Comparison of ENCODE assay signal across 18 mouse cellular contexts in genomic region chr12:8510317-8510988, GRCm38 (mm10). TPM values are rescaled to one million over a fixed set of nuclear protein-coding genes. Genes with fewer than 3 reads are reported as not detected.
DNase-seq lines count a peak whose midpoint lies in the region; ATAC-seq and TF ChIP-seq lines count a peak whose summit lies in the region.
"Had no signal": no experiment of that assay in that cellular context is flagged by ENCODE, and none has a peak within 500 bp of the region (broad histone marks: within the 10 kb centered on the region; RNA-seq: fewer than 3 reads in every experiment).

No protein-coding gene starts in this region.

- no peak for TF ChIP-seq POLR2A in bone marrow macrophage, adult 2 months (IDR thresholded peaks at IDR 0.05; ENCODE audit: borderline replicate concordance, low read depth, low read length)

- H3K27me3 ChIP-seq in heart, embryonic 14.5 days (ENCODE audit: control insufficient read depth, insufficient read depth, low read length) = no peaks in the 10 kb centered on the region
- H3K27me3 ChIP-seq in hindbrain, embryonic 13.5 days = no peaks in the 10 kb centered on the region
- H3K27me3 ChIP-seq: embryonic facial prominence, embryonic 12.5 days; limb, embryonic 13.5 days; megakaryocyte, embryonic 14.5 days; neural tube, embryonic 13.5 days had no signal

- peak overlapping the region; percentile 82 to 85 for H3K27ac ChIP-seq in heart, embryonic 14.5 days (replicated peaks in 1 of 2; ENCODE audit: control insufficient read depth in 1 of 2, insufficient read depth in 1 of 2, low read depth in 2 of 2, low read length in 2 of 2)
- peak overlapping the region; percentile 74 for H3K27ac ChIP-seq in bone marrow macrophage, adult 2 months (ENCODE audit: insufficient read depth, low read depth, low read length)
- no peak overlapping the region for H3K27ac ChIP-seq in hindbrain, embryonic 13.5 days
- H3K27ac ChIP-seq: embryonic facial prominence, embryonic 12.5 days; forebrain, embryonic 10.5 days; left cerebral cortex, adult 2 months; limb, embryonic 13.5 days; neural tube, embryonic 13.5 days had no signal

- no peak overlapping the region for H3K4me2 ChIP-seq in heart, embryonic 14.5 days (ENCODE audit: low read length)
- H3K4me2 ChIP-seq in hindbrain, embryonic 13.5 days = no peak overlapping the region
- H3K4me2 ChIP-seq: embryonic facial prominence, embryonic 12.5 days; limb, embryonic 13.5 days; lung, embryonic 14.5 days; neural tube, embryonic 13.5 days had no signal

- no peak overlapping the region for H3K4me3 ChIP-seq in heart, embryonic 14.5 days (ENCODE audit: control insufficient read depth in 1 of 2, insufficient read depth in 1 of 2, low read depth in 1 of 2, low read length in 2 of 2)
- no peak overlapping the region for H3K4me3 ChIP-seq in bone marrow macrophage, adult 2 months (ENCODE audit: insufficient read depth, low read length)
- H3K4me3 ChIP-seq in hindbrain, embryonic 13.5 days = no peak overlapping the region
- H3K4me3 ChIP-seq: embryonic facial prominence, embryonic 12.5 days; forebrain, embryonic 10.5 days; layer of hippocampus, adult 2 months; left cerebral cortex, adult 2 months; limb, embryonic 13.5 days; neural tube, embryonic 13.5 days had no signal

- no peak for TF ChIP-seq CTCF in bone marrow macrophage, adult 2 months (IDR thresholded peaks at IDR 0.05; ENCODE audit: low read depth, low read length)

- H3K36me3 ChIP-seq in heart, embryonic 14.5 days (ENCODE audit: control insufficient read depth, insufficient read depth, low read length) = no peaks in the 10 kb centered on the region
- H3K36me3 ChIP-seq in hindbrain, embryonic 13.5 days = no peaks in the 10 kb centered on the region
- H3K36me3 ChIP-seq: embryonic facial prominence, embryonic 12.5 days; forebrain, embryonic 10.5 days; limb, embryonic 13.5 days; neural tube, embryonic 13.5 days had no signal

- 46% methylated on average over 6 of the region's 6 CpGs for WGBS in heart, embryonic 14.5 days
- 74% methylated on average over 6 of the region's 6 CpGs for WGBS in hindbrain, embryonic 13.5 days

- no peaks in the 10 kb centered on the region for H3K9me3 ChIP-seq in heart, embryonic 14.5 days (ENCODE audit: control insufficient read depth, low read length)
- no peaks in the 10 kb centered on the region for H3K9me3 ChIP-seq in hindbrain, embryonic 13.5 days
- H3K9me3 ChIP-seq: embryonic facial prominence, embryonic 12.5 days; forebrain, embryonic 10.5 days; limb, embryonic 13.5 days; megakaryocyte, embryonic 14.5 days; neural tube, embryonic 13.5 days had no signal

- H3K4me1 ChIP-seq in heart, embryonic 14.5 days (ENCODE audit: control insufficient read depth in 2 of 2, insufficient read depth in 2 of 2, low read length in 2 of 2) = peaks cover 8 to 26% of the 10 kb centered on the region in 2 experiments
- H3K4me1 ChIP-seq in bone marrow macrophage, adult 2 months (ENCODE audit: control insufficient read depth, insufficient read depth, low read length) = peaks cover 46% of the 10 kb centered on the region
- no peaks in the 10 kb centered on the region for H3K4me1 ChIP-seq in hindbrain, embryonic 13.5 days (replicated peaks)
- H3K4me1 ChIP-seq: embryonic facial prominence, embryonic 12.5 days; forebrain, embryonic 10.5 days; limb, embryonic 13.5 days; neural tube, embryonic 13.5 days had no signal

- peak overlapping the region; percentile 18; the same call in 1 of the 2 replicates for H3K9ac ChIP-seq in heart, embryonic 14.5 days (ENCODE audit: low read length)
- no peak overlapping the region for H3K9ac ChIP-seq in hindbrain, embryonic 13.5 days
- H3K9ac ChIP-seq: embryonic facial prominence, embryonic 12.5 days; limb, embryonic 13.5 days; lung, embryonic 14.5 days; neural tube, embryonic 13.5 days had no signal

- no peak for DNase-seq in heart, adult 18-20 months
- no peak for DNase-seq in urinary bladder, adult 2 months (ENCODE audit: low spot score)
- DNase-seq in Muller cell, postnatal 12 days (ENCODE audit: inconsistent ontology term) = no peak
- DNase-seq: lung, embryonic 14.5 days; thymus, postnatal 25 days had no signal

- ATAC-seq in heart, embryonic 14.5 days (ENCODE audit: insufficient number of reproducible peaks, insufficient read depth, low FRiP score, low read depth) = no peak
- ATAC-seq in common myeloid progenitor, adult 5-6 weeks (replicated peaks; ENCODE audit: low read depth, poor library complexity, severe bottlenecking) = 0 out of 2 replicates have a peak, but pooled peaks have one; percentile 24
- peak; percentile 38 for ATAC-seq in megakaryocyte progenitor cell, adult 5-6 weeks (replicated peaks; ENCODE audit: poor library complexity)
- ATAC-seq in hindbrain, embryonic 13.5 days (ENCODE audit: low FRiP score) = no peak
- ATAC-seq: activated CD4-positive, CD25-positive, alpha-beta regulatory T cell, adult 4 months had no signal

RNA-seq across cellular contexts. Expression of gene Rhob, which starts 10.6 kb away (rescaled TPM):
- 50.6 and 56.1 TPM in 2 replicates for polyA plus RNA-seq in heart, embryonic 14.5 days (2014; fragmentation: Nextera tagmentation; extraction: Ambion mirVana)
- total RNA-seq in heart, adult 18-20 months (2021) = 100 to 1,000 TPM; 165 to 172 TPM
- polyA plus RNA-seq in bone marrow macrophage, adult 2 months (2012; ENCODE audit: insufficient read depth, insufficient read length, missing spikeins) = 50.1 and 50.3 TPM in 2 replicates
- 35.8 and 43.3 TPM in 2 replicates for total RNA-seq in common myeloid progenitor, adult 5-6 weeks (2017)
- total RNA-seq in megakaryocyte progenitor cell, adult 5-6 weeks (2015) = 112 and 160 TPM in 2 replicates
- total RNA-seq in megakaryocyte progenitor cell, adult 5-6 weeks (2017) = 50.4 and 64.6 TPM in 2 replicates
- polyA plus RNA-seq in urinary bladder, adult 2 months (2012; rRNA removed) = 189 and 223 TPM in 2 replicates
- polyA plus RNA-seq in hindbrain, embryonic 13.5 days (2015; fragmentation: Nextera tagmentation; extraction: Ambion mirVana) = 68.7 and 71.7 TPM in 2 replicates

Comparison
In these comparisons a context has a peak if more than half of its experiments do, and no peak if none do; other contexts are left out.
1. ATAC-seq: peak in common myeloid progenitor, adult 5-6 weeks (single experiment) and megakaryocyte progenitor cell, adult 5-6 weeks (single experiment); none in heart, embryonic 14.5 days (single experiment) and hindbrain, embryonic 13.5 days (single experiment).